ENCODE assay signal across 12 mouse cellular contexts in the genomic region with DNA sequence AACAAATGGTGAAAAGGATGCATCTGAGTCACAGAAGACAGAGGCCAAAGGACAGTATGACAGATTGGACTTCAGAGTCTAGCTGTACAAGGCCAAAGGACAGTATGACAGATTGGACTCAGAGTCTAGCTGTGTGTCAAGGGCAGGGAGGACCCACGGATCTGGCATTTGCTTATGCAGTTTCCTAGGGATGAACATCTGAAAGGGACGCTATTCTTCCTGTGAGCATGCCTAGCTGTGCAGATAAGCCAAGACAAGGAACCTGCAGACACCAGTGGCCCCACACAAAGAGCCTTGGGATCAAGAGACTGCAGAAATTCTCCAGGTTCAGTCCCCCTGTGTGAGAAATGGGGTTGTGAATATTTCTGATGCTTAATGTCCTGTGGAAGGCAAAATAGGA.
"Had no signal": no experiment of that assay in that cellular context is flagged by ENCODE, and none has a peak within 500 bp of the region (broad histone marks: within the 10 kb centered on the region; RNA-seq: fewer than 3 reads in every experiment).

No protein-coding gene starts in this region.

- ATAC-seq: liver, postnatal 0 days; lung, postnatal 0 days; midbrain, embryonic 13.5 days; midbrain, embryonic 16.5 days had no signal

- DNase-seq: kidney, postnatal 25 days; layer of hippocampus, postnatal 36 days; left cerebral cortex, postnatal 4 days; liver, postnatal 0 days; lung, embryonic 14.5 days; retina, postnatal 1 day; right cerebral cortex, postnatal 25 days; thymus, adult 18-20 months; thymus, postnatal 36 days had no signal
